In genomic region chr12:15831941-15832673, GRCm38 (mm10) we compare ENCODE assay signal across 30 mouse cellular contexts. TPM values are rescaled to one million over a fixed set of nuclear protein-coding genes. Genes with fewer than 3 reads are reported as not detected.
DNase-seq lines count a peak whose midpoint lies in the region; ATAC-seq and TF ChIP-seq lines count a peak whose summit lies in the region.
"Had no signal": no experiment of that assay in that cellular context is flagged by ENCODE, and none has a peak within 500 bp of the region (broad histone marks: within the 10 kb centered on the region; RNA-seq: fewer than 3 reads in every experiment).

No protein-coding gene starts in this region.

- TF ChIP-seq CTCF in embryonic fibroblast, embryonic 13.5 days (IDR thresholded peaks at IDR 0.05; ENCODE audit: borderline replicate concordance, insufficient read depth, low read length) = no peak

- H3K9me3 ChIP-seq in hindbrain, embryonic 12.5 days (replicated peaks) = no peaks in the 10 kb centered on the region
- H3K9me3 ChIP-seq: forebrain, embryonic 12.5 days; heart, embryonic 12.5 days; hindbrain, embryonic 15.5 days; kidney, embryonic 15.5 days; limb, embryonic 13.5 days had no signal

- 93% methylated on average over 3 of the region's 3 CpGs for WGBS in hindbrain, embryonic 12.5 days

- H3K27me3 ChIP-seq in hindbrain, embryonic 12.5 days = no peaks in the 10 kb centered on the region
- H3K27me3 ChIP-seq: forebrain, embryonic 12.5 days; heart, embryonic 12.5 days; hindbrain, embryonic 15.5 days; kidney, embryonic 15.5 days; limb, embryonic 13.5 days had no signal

- H3K4me3 ChIP-seq in embryonic fibroblast, embryonic 13.5 days (ENCODE audit: insufficient read depth, low read length) = no peak overlapping the region
- no peak overlapping the region for H3K4me3 ChIP-seq in hindbrain, embryonic 12.5 days
- H3K4me3 ChIP-seq: erythroblast, embryonic 14.5 days; forebrain, embryonic 12.5 days; heart, embryonic 12.5 days; hindbrain, embryonic 15.5 days; kidney, embryonic 15.5 days; layer of hippocampus, adult 2 months; limb, embryonic 13.5 days had no signal

- peak overlapping the region; percentile 94 for H3K27ac ChIP-seq in embryonic fibroblast, embryonic 13.5 days (ENCODE audit: insufficient read depth, low read length)
- no peak overlapping the region for H3K27ac ChIP-seq in hindbrain, embryonic 12.5 days
- H3K27ac ChIP-seq: forebrain, embryonic 12.5 days; hindbrain, embryonic 15.5 days; kidney, embryonic 15.5 days; limb, embryonic 13.5 days; stomach, postnatal 0 days had no signal

- peak; percentile 34 for DNase-seq in heart, adult 11 months
- DNase-seq in heart, adult 9 months (ENCODE audit: low spot score in 2 of 2) = no peak
- peak; percentile 84 for DNase-seq in NIH3T3 (ENCODE audit: low read depth)
- DNase-seq in adrenal gland, postnatal 25 days = no peak
- DNase-seq: adrenal gland, postnatal 14 days; B cell, adult 2 months; cerebellum, adult 18-20 months; cerebellum, postnatal 10 days; gastrocnemius, postnatal 25 days; heart, adult 18-20 months; heart, postnatal 4 days; kidney, adult 11 months; kidney, postnatal 36 days; lung, postnatal 14 days; midbrain, embryonic 14.5 days; thymus, adult 18-20 months; thymus, postnatal 25 days had no signal

- no peak overlapping the region for H3K4me2 ChIP-seq in hindbrain, embryonic 12.5 days (replicated peaks)
- H3K4me2 ChIP-seq: forebrain, embryonic 12.5 days; heart, embryonic 12.5 days; hindbrain, embryonic 15.5 days; kidney, embryonic 15.5 days; limb, embryonic 13.5 days; liver, embryonic 11.5 days had no signal

- TF ChIP-seq POLR2A in embryonic fibroblast, embryonic 13.5 days (IDR thresholded peaks at IDR 0.05; ENCODE audit: low read depth, low read length) = no peak

- no peaks in the 10 kb centered on the region for H3K36me3 ChIP-seq in hindbrain, embryonic 12.5 days
- H3K36me3 ChIP-seq: forebrain, embryonic 12.5 days; heart, embryonic 12.5 days; hindbrain, embryonic 15.5 days; kidney, embryonic 15.5 days; limb, embryonic 13.5 days had no signal

- ATAC-seq in CD4-positive, CD25-positive, alpha-beta regulatory T cell, adult 4 months = peak; percentile 75
- ATAC-seq in hindbrain, embryonic 12.5 days (ENCODE audit: low FRiP score) = no peak
- ATAC-seq: inflammation-experienced regulatory T-cells, adult 6 months had no signal

- H3K4me1 ChIP-seq in embryonic fibroblast, embryonic 13.5 days (ENCODE audit: control insufficient read depth, insufficient read depth, low read length) = peaks cover 15% of the 10 kb centered on the region
- H3K4me1 ChIP-seq in hindbrain, embryonic 12.5 days = no peaks in the 10 kb centered on the region
- H3K4me1 ChIP-seq: forebrain, embryonic 12.5 days; heart, embryonic 12.5 days; hindbrain, embryonic 15.5 days; kidney, embryonic 15.5 days; limb, embryonic 13.5 days had no signal

- H3K9ac ChIP-seq in hindbrain, embryonic 12.5 days = no peak overlapping the region
- H3K9ac ChIP-seq: forebrain, embryonic 12.5 days; heart, embryonic 12.5 days; hindbrain, embryonic 15.5 days; kidney, embryonic 15.5 days; limb, embryonic 13.5 days had no signal

RNA-seq across cellular contexts. Expression of gene Trib2, which starts 15.4 kb away (rescaled TPM):
- polyA plus RNA-seq in CD4-positive, CD25-positive, alpha-beta regulatory T cell, adult 4 months (2017; shearing (Covaris generic)) = 10 to 100 TPM; 76.7 to 80.4 TPM
- polyA plus RNA-seq in embryonic fibroblast, embryonic 13.5 days (2011; ENCODE audit: insufficient read length, low read depth, missing spikeins) = 30.2 and 34.0 TPM in 2 replicates
- polyA plus RNA-seq in hindbrain, embryonic 12.5 days (2016; fragmentation: Nextera tagmentation; extraction: Ambion mirVana) = 107 and 117 TPM in 2 replicates
- 12.3 and 12.9 TPM in 2 replicates for total RNA-seq in adrenal gland, postnatal 25 days (2021)
- polyA plus RNA-seq: erythroblast, embryonic 14.5 days had no signal

Comparison
In these comparisons a context has a peak if more than half of its experiments do, and no peak if none do; other contexts are left out.
1. DNase-seq: peak in heart, adult 11 months (single experiment) and NIH3T3 (single experiment); none in heart, adult 9 months (0 of 2) and adrenal gland, postnatal 25 days (single experiment).